Mouse (Mus musculus) lung, adult 2 months (tissue): ENCODE results near the gene Atp5h. TPM values are rescaled to one million over a fixed set of nuclear protein-coding genes. Genes with fewer than 3 reads are reported as not detected.

Experiments used
- DNase-seq: peaks from one replicate; pipeline ENCODE4 v3.0.0; 2022
- H3K4me1 ChIP-seq: fragments of 200-500 bp; 2 replicates; pipeline ENCODE4 v1.6.1; 2011; ENCODE audit warnings: low read length; ENCODE audit not compliant: control insufficient read depth, insufficient read depth
- H3K4me3 ChIP-seq: fragments of 200-500 bp; replicated peaks from 2 replicates; pipeline ENCODE3; 2011; ENCODE audit warnings: low read depth, mild to moderate bottlenecking, control low read depth, low read length; ENCODE audit errors: extremely low read depth
- CTCF ChIP-seq: fragments of 200-500 bp; IDR thresholded peaks from 2 replicates; pipeline ENCODE4 v1.5.1; 2011; ENCODE audit warnings: mild to moderate bottlenecking, low read length, control low read depth; ENCODE audit not compliant: insufficient read depth
- POLR2A ChIP-seq: fragments of 200-500 bp; IDR thresholded peaks from 2 replicates; pipeline ENCODE4 v1.6.1; 2011; ENCODE audit warnings: low read depth, mild to moderate bottlenecking, control low read depth, low read length, borderline replicate concordance; ENCODE audit errors: extremely low read depth
- WGBS: fragments of 180-500 bp; shearing (Covaris S2); methylation state at CpG from one replicate; pipeline ENCODE4 v1.1.7; 2018; 5-methylcytosine and 5-hydroxymethylcytosine counted together
- polyA plus RNA-seq: library from polyadenylated mRNA; depleted of rRNA; stranded (reverse); fragments of >200 nt; gene quantifications from 2 replicates; pipeline ENCODE4 v1.2.3, GENCODE M21; 2012

The Atp5h gene
- polyA plus RNA-seq, 1 experiment = 108 TPM

DNA sequence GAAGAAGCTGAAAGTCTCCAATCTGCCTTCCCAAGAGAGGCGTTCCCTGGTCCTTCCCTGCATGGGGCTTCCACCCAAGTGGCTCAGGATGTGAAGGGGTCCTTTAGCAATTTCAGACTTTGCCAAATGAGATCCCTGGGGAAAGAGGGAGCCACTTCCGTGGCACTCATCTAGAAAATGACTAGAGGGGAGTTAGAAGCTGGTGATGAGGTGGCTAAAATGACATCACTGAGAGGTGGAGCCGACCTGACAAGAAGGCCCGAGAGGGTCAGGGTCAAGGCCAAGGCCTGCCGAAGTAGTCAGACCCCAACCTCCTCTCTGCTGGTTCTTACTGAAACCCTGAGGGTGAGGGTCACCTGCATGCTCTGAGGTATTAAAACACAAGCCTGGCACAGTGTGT, 36.9 kb downstream of the Atp5h start:
- WGBS = 27% methylated on average over 5 of the region's 5 CpGs
- TF ChIP-seq CTCF = no peak
- TF ChIP-seq POLR2A = no peak
- peaks cover 6% of the 10 kb centered on the region for H3K4me1 ChIP-seq
- peak overlapping the region; percentile 91 for H3K4me3 ChIP-seq
- no peak for DNase-seq

DNA sequence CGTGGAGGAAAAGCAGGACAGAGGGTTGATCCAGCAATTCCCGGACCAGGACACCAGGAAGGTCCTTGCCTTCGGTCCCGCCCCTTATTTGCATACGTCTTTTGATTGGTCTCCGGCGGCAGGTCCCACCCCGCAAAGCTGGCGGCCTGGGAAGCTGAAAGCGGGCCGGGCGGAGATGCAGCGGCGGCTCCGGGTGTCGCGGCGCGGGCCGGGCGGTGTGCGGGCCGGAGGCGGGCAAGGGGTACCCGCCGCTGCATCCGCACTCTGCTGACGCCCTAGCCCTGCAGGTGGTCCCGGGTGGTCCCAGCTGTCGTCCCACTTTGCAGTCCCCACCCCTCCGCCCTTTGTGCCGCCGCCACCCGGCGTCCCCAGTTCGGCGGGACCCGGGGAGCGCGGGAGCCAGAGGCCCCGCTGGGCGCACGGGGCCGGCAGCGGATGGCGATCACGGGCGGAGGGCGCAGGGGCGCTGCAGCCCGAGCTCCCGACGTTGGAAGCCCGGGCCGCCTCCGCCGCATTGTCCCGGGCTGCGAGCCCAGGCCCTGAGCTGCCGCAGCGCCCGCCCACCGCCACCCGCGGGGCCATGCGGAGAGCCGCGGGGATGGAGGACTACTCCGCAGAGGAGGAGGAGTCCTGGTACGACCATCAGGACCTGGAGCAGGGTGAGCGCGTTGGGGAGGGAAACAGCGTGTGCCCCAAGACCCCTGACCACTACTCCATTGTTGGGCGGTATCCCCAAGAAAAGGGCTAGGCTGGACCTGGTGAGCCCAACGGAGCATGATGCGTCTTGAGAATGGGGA, 37.8 kb downstream of the Atp5h start, which contains the start of gene Cdr2l:
Gene Cdr2l, plus strand, starts transcription at position 174 of the 797 bp plus-strand sequence.
- H3K4me3 ChIP-seq = peak within 1 kb of the TSS; percentile 91
- peak; percentile 90 for DNase-seq
- no peak; the same call in none of the 2 replicates for TF ChIP-seq POLR2A
- TF ChIP-seq CTCF = no peak
- H3K4me1 ChIP-seq = peaks cover 6% of the 10 kb centered on the region
- under 1% methylated on average over 75 of the region's 76 CpGs for WGBS

DNA sequence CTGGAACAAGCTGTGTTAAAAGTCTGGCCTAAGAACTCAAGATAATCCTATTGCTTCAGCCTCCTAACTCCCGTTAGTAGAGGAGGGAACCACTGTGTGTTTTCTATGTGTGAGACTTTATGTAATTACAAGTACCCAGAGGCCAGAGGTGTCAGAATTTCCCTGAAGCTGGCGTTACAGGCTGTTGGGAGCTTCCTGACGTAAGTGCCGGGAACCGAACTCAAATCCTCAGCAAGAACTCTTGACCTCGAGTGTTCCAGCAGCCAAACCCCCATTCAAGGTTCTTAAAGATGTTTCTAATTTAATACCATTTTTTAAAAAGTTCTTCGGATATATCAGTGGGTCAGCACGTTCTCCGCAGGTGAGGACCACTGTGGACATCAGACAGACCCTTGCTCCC, 38.5 kb downstream of the Atp5h start:
- Histone ChIP-seq H3K4me3 (peak overlapping the region; percentile 33), H3K4me1 (peaks cover 6% of the 10 kb centered on the region)
- no peak for TF ChIP-seq POLR2A
- no peak for TF ChIP-seq CTCF
- WGBS = 17% methylated on average over 9 of the region's 9 CpGs
- DNase-seq = no peak

DNA sequence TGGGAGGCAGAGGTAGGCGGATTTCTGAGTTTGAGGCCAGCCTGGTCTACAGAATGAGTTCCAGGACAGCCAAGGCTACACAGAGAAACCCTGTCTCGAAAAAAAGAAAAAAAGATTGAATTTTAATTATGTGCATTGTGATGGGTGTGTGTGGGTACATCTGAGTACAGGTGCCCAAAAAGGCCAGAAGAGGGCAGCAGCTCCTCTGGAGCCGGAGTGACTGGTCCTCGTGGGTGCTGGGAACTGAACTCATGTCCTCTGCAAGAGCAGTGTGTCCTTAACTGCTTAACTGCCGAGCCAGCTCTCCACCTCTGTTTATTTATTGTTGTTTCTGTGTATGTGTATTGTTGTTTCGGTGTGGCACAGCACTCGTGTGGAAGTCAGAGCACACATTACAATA, 41.9 kb downstream of the Atp5h start:
- no peak overlapping the region for H3K4me3 ChIP-seq
- TF ChIP-seq POLR2A (no peak), CTCF (no peak)
- 78% methylated on average over 7 of the region's 7 CpGs for WGBS
- DNase-seq = no peak
- H3K4me1 ChIP-seq = no peaks in the 10 kb centered on the region

DNA sequence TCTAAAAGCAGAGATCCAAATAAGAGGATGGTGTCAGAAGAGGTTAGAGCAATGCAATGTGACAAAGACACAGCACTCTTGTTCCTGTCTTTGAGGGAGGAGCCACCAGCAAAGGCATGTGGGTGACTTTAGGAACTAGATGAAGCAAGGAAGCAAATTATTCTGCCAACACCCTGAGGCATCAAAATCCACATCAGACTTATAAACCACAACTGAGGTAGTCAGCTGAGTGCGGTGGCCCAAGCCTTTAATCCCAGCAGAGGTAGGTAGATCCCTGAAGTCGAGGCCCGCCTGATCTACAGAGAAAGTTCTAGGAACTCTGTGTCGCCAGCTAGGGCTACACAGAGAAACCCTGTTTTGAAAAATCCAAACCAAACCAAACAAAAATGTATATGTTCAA, 42.5 kb downstream of the Atp5h start:
- 91% methylated on average over 4 of the region's 4 CpGs for WGBS
- no peak for DNase-seq

DNA sequence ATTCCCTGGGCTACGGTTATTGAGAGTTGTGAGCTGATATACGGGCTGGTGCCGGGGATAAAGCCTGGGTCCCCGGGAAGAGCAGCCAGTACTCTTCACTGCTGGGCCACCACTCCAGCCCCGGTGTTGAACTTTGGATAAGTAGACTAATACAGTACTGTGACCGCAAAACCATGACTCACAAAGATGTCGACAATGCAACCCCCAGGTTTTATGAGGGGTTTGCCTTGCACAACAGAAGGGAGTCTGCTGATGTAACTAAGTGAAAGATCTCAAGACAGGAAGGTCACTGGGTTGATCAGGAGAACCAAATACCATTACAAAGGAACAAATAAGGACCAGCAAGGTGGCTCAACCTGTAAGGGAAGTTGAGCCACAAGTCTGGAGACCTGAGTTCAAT, 43.0 kb downstream of the Atp5h start:
- H3K4me3 ChIP-seq = no peak overlapping the region
- no peak for DNase-seq
- TF ChIP-seq POLR2A (no peak), CTCF (no peak)
- no peaks in the 10 kb centered on the region for H3K4me1 ChIP-seq
- 51% methylated on average over 7 of the region's 7 CpGs for WGBS

More for the DNA sequence above, 42.5 kb downstream of the Atp5h start:
- H3K4me3 ChIP-seq = no peak overlapping the region
- TF ChIP-seq CTCF (no peak), POLR2A (no peak)
- H3K4me1 ChIP-seq = no peaks in the 10 kb centered on the region

DNA sequence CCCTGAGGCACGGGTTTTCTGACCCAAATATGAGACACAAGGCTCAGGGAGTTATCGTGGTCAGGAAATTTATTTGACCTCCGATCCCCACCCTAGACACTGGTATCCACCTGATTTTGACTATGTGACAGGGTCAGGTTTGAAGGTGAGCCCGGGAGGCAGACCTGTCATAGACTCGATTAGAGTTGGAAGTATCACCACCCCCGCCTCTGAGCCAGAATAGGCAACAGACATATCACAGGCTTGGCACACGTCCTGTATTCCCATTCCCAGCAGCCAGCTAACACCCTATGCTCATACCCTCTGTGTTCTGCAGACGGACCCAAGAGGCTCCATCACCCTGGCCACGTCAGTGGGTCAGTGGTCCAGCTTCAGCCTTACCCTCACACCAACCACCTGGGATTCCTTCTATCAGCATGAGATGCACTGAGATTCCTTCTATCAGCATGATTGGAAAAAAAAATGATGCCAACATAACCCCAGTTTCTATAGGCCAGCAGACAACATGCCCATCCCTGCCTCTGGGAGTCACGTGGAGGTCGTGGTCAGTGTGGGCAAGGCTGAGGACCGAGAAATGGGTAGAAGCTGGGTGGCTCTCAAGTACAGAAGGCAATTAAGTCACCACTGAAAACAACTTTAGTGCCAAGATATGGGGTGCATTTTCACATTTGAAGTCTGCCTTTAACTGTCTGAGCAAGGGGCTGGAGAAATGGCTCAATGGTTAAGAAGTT, 44.9 kb downstream of the Atp5h start:
- no peak for TF ChIP-seq POLR2A
- no peak for TF ChIP-seq CTCF
- 56% methylated on average over 12 of the region's 12 CpGs for WGBS
- no peak for DNase-seq
- Histone ChIP-seq H3K4me3 (no peak overlapping the region), H3K4me1 (no peaks in the 10 kb centered on the region)

DNA sequence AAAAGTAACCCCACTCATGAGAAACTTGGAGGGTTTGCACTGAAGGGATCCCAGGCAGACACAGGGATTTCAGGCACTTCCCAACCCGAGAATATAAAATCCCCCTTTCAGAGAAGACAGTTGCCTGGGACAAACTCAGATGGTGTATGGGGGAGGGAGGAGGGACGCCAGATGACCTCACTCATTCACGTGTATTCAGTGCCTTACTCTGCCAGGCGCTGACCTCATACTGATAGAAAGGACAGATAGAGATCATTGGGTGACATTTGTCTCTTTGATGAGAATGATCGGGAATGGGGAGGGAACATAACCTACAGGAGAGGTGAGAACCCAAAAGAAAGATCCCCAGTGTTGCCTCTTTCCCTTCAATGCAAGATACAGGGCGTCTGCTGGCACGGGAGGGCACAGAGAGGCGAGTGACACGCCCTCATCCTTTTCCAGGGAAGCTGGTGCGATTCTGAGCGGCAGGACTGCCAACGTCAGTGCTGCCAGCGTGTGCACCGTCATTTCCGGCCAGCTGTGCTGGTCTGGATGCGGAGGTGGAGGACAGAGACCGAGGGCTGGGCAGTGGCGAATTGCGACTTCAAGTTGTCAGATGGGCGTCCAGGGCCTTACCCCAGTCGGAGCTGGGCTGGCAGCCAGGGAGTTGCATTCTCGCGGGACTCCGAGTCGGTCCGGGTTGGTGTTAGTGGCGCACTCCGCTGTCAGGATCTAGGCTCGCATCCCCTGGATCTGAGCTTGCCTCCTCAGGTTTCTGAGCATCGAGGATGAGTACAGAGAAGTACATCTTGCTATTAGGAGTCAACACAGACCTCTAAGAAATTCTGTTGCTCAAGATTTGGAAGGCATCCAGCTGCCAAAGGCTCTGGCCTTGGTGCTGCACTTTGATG, 45.7 kb downstream of the Atp5h start:
- peak overlapping the region; percentile 61 for H3K4me3 ChIP-seq
- DNase-seq = peak; percentile 68
- no peak for TF ChIP-seq CTCF
- TF ChIP-seq POLR2A = peak; percentile 61; the same call in 1 of the 2 replicates
- no peaks in the 10 kb centered on the region for H3K4me1 ChIP-seq
- 1% methylated on average over 30 of the region's 30 CpGs for WGBS

DNA sequence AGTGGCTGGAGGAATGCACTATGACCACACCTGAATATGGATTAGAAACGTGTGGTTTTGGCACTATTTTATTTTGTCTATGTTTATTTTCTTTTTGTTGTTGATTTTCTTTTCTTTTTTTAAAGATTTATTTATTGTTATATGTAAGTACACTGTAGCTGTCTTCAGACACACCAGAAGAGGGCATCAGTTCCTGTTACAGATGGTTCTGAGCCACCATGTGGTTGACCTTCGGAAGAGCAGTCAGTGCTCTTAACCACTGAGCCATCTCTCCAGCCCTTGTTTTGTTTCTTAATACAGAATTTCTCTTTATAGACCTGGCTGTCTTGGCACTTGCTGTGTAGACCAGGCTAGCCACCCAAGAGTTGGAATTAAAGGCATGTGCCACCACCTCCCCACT, 47.0 kb downstream of the Atp5h start:
- no peak overlapping the region for H3K4me3 ChIP-seq
- 43% methylated on average over 2 of the region's 2 CpGs for WGBS
- no peak for DNase-seq
- TF ChIP-seq CTCF = no peak
- TF ChIP-seq POLR2A = no peak
- H3K4me1 ChIP-seq = peaks cover under 1% of the 10 kb centered on the region; the same call in 1 of the 2 replicates
